Mouse (Mus musculus) hindbrain, embryonic 14.5 days (tissue): ENCODE results near the gene Phactr4. TPM values are rescaled to one million over a fixed set of nuclear protein-coding genes. Genes with fewer than 3 reads are reported as not detected.

Experiments
- ATAC-seq: fragments of 200-750 bp; cut with Nextera tagmentation; 2 replicates; pipeline ENCODE4 v1.8.0; 2017; ENCODE audit warnings: moderate number of reproducible peaks, mild to moderate bottlenecking, moderate TSS enrichment, moderate library complexity; ENCODE audit not compliant: low FRiP score
- DNase-seq: peaks from one replicate; pipeline ENCODE4 v3.0.0-alpha.2; 2015; ENCODE audit warnings: low spot score
- H3K27ac ChIP-seq: fragments of 300-500 bp; sonication (generic); 2 replicates; pipeline ENCODE4 v1.5.1; 2014; ENCODE audit warnings: mild to moderate bottlenecking, moderate library complexity
- H3K27me3 ChIP-seq: fragments of 300-500 bp; sonication (generic); 2 replicates; pipeline ENCODE4 v1.6.1; 2014; ENCODE audit warnings: mild to moderate bottlenecking, low read length, mixed read lengths; ENCODE audit not compliant: control insufficient read depth, insufficient read depth
- H3K36me3 ChIP-seq: fragments of 300-500 bp; sonication (generic); replicated peaks from 2 replicates; pipeline ENCODE4 v1.6.1; 2014; ENCODE audit not compliant: control insufficient read depth, insufficient read depth
- H3K4me1 ChIP-seq: fragments of 300-500 bp; sonication (generic); replicated peaks from 2 replicates; pipeline ENCODE4 v1.6.1; 2014; ENCODE audit warnings: antibody characterized with exemption, low read length, mixed read lengths; ENCODE audit not compliant: control insufficient read depth, insufficient read depth
- H3K4me2 ChIP-seq: fragments of 300-500 bp; sonication (generic); replicated peaks from 2 replicates; pipeline ENCODE4 v1.6.1; 2014; ENCODE audit warnings: mild to moderate bottlenecking, moderate library complexity
- H3K4me3 ChIP-seq: fragments of 300-500 bp; sonication (generic); replicated peaks from 2 replicates; pipeline ENCODE4 v1.5.1; 2014; ENCODE audit warnings: mild to moderate bottlenecking, low read length
- H3K9ac ChIP-seq: fragments of 300-500 bp; sonication (generic); 2 replicates; pipeline ENCODE4 v1.6.1; 2014
- H3K9me3 ChIP-seq: fragments of 300-500 bp; sonication (generic); 2 replicates; pipeline ENCODE4 v1.6.1; 2016; ENCODE audit warnings: low read length; ENCODE audit not compliant: control insufficient read depth
- WGBS: fragments of 180-500 bp; shearing (Covaris S2); extraction: QIAGEN DNeasy Blood & Tissue Kit; methylation state at CpG from one replicate; pipeline ENCODE4 v1.1.7; 2014; 5-methylcytosine and 5-hydroxymethylcytosine counted together
- polyA plus RNA-seq: library from polyadenylated mRNA; unstranded; fragments of >200 nt; fragmentation: Nextera tagmentation; extraction: Ambion mirVana; gene quantifications from 2 replicates; pipeline ENCODE4 v1.2.1, GENCODE M21; 2014

The Phactr4 gene
- 8.1 and 9.2 TPM in 2 replicates for polyA plus RNA-seq

DNA sequence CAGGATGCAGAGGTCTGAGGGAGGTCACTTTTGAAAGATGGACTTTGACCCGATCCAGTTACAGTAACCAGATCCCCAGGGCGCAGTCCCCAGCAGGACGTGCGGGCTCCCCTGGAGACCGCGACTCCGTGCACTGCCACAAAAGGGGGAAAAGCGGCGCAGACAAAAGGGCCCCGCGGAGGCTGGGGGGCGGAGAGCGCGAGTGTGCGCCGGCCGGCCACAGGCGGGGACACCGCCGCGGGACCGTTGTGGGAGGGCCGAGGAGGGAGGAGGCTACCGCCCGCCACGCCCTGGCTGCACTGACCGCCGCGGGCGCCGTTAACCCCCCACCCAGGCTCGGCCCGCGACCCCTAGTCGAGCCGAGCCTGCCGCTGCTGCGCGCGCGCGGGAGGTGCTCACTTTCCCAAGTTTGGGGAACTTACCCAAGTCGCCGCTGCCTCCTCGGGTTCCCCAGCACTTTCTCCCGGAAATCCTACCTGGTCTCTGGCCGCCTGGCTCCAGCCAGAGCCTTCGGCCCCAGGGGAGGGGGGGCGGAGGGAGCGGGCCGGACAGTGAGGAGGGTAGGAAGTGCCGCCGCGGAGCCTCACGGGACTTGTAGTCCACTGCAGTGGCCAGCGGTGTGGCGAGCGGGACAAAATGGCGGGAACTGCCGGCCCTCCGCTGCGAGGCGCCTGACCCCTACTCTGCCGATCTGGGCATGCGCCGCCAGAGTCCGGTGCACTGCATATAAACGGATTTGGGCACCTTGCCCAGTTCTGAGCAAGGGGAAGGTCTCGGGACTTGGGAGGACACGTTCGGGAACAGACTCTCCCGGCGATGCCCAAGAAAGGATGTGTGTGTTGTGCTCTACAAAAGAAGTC lies at the start of gene Phactr4:
TSS of gene Phactr4 (minus strand) at position 567 of the 860 bp plus-strand sequence.
- H3K4me2 ChIP-seq = peak within 1 kb of the TSS; percentile 83
- H3K27me3 ChIP-seq = no peaks in the 10 kb centered on the region
- DNase-seq = peak; percentile 86
- peak within 1 kb of the TSS; percentile 90 for H3K4me3 ChIP-seq
- ATAC-seq = peak; percentile 97
- peak within 1 kb of the TSS; percentile 87 for H3K27ac ChIP-seq
- peak within 1 kb of the TSS; percentile 68 for H3K9ac ChIP-seq
- H3K4me1 ChIP-seq = peaks cover 10% of the 10 kb centered on the region; the same call in 1 of the 2 replicates
- 0% methylated on average over 68 of the region's 73 CpGs for WGBS
- no peaks in the 10 kb centered on the region for H3K9me3 ChIP-seq
- no peaks in the 10 kb centered on the region for H3K36me3 ChIP-seq

DNA sequence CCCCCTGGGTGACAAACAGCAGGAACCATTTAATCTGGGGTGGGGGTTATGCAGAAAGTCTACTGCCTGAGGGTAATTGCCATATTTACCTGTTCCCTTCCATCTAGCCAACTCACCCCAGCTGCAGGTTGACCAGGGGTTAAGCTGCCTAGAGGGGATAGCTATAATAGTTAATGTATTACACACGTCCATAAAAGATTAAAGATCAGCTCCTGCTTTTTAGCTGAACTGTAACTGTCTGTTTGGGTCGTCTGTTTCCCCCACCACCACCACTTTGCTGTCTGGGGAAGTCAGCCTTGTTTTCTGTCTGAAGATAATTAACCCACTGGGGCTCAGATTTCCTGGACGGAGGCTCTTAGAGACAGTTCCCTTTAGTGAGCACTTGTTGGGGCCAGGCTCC lies 47.6 kb upstream of the Phactr4 start:
- no peak overlapping the region for H3K9ac ChIP-seq
- DNase-seq (no peak), ATAC-seq (no peak)
- no peak overlapping the region for H3K4me3 ChIP-seq
- no peaks in the 10 kb centered on the region for H3K9me3 ChIP-seq
- H3K36me3 ChIP-seq = no peaks in the 10 kb centered on the region
- WGBS = 35% methylated on average over 3 of the region's 3 CpGs
- no peak overlapping the region for H3K27ac ChIP-seq
- H3K4me2 ChIP-seq = no peak overlapping the region
- no peaks in the 10 kb centered on the region for H3K27me3 ChIP-seq
- H3K4me1 ChIP-seq = no peaks in the 10 kb centered on the region

DNA sequence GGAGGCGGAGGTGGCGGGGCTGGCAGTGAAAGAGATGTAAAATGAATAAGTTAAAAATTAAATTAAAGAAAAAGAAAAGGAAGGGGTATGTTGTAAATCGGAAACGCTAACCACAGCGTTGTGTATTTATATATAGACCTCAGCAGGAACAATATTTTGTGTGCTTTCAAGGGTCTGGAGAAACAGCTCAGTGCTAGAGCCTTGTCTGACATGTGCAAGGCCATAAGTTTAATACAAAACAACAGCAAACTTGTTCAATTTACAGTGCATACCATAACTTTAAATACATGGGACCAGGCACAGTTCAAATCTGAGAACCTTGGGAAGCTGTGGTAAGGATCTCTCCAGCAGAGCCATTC lies 41.9 kb upstream of the Phactr4 start:
- Histone ChIP-seq H3K9ac (peak overlapping the region; percentile 76), H3K4me3 (peak overlapping the region; percentile 72), H3K36me3 (peaks cover 19% of the 10 kb centered on the region), H3K27me3 (no peaks in the 10 kb centered on the region), H3K4me1 (peaks cover 12% of the 10 kb centered on the region), H3K27ac (no peak overlapping the region), H3K4me2 (peak overlapping the region; percentile 72), H3K9me3 (no peaks in the 10 kb centered on the region)
- no peak for ATAC-seq
- under 1% methylated on average over 5 of the region's 5 CpGs for WGBS
- DNase-seq = no peak

GRCm38 (mm10) chr4:132463430-132464254 lies 41.4 kb upstream of the Phactr4 start, which contains the start of gene Med18:
Gene Med18, minus strand, starts transcription at chr4:132463921.
- Histone ChIP-seq H3K4me2 (peak within 1 kb of the TSS; percentile 72), H3K9me3 (no peaks in the 10 kb centered on the region), H3K9ac (peak within 1 kb of the TSS; percentile 76), H3K4me1 (peaks cover 12% of the 10 kb centered on the region), H3K27ac (0 out of 2 replicates have a peak within 1 kb of the TSS, but pooled peaks have one; percentile 56), H3K27me3 (no peaks in the 10 kb centered on the region), H3K36me3 (peaks cover 25% of the 10 kb centered on the region), H3K4me3 (peak within 1 kb of the TSS; percentile 72)
- peak; percentile 96 for DNase-seq
- WGBS = under 1% methylated on average over 44 of the region's 44 CpGs
- ATAC-seq = peak; percentile 95

GRCm38 (mm10) chr4:132462836-132463235 lies 40.5 kb upstream of the Phactr4 start:
- ATAC-seq = no peak
- Histone ChIP-seq H3K36me3 (peaks cover 33% of the 10 kb centered on the region), H3K9ac (peak overlapping the region; percentile 76), H3K4me2 (peak overlapping the region; percentile 72), H3K9me3 (no peaks in the 10 kb centered on the region), H3K27ac (no peak overlapping the region), H3K27me3 (no peaks in the 10 kb centered on the region), H3K4me1 (peaks cover 12% of the 10 kb centered on the region), H3K4me3 (peak overlapping the region; percentile 72)
- WGBS = 13% methylated on average over 11 of the region's 11 CpGs
- DNase-seq = no peak

GRCm38 (mm10) chr4:132460225-132460624 lies 37.9 kb upstream of the Phactr4 start:
- Histone ChIP-seq H3K9ac (no peak overlapping the region), H3K36me3 (peaks cover 43% of the 10 kb centered on the region), H3K4me1 (peaks cover 12% of the 10 kb centered on the region), H3K9me3 (no peaks in the 10 kb centered on the region), H3K27me3 (no peaks in the 10 kb centered on the region), H3K27ac (no peak overlapping the region), H3K4me3 (no peak overlapping the region), H3K4me2 (no peak overlapping the region)
- DNase-seq = no peak
- no peak for ATAC-seq
- 91% methylated on average over 8 of the region's 8 CpGs for WGBS

GRCm38 (mm10) chr4:132455561-132455960 lies 33.3 kb upstream of the Phactr4 start:
- DNase-seq (no peak), ATAC-seq (no peak)
- H3K4me1 ChIP-seq = no peaks in the 10 kb centered on the region
- no peaks in the 10 kb centered on the region for H3K27me3 ChIP-seq
- no peak overlapping the region for H3K4me2 ChIP-seq
- H3K4me3 ChIP-seq = no peak overlapping the region
- H3K27ac ChIP-seq = no peak overlapping the region
- H3K36me3 ChIP-seq = peaks cover 38% of the 10 kb centered on the region
- 96% methylated on average over 6 of the region's 6 CpGs for WGBS
- H3K9me3 ChIP-seq = no peaks in the 10 kb centered on the region
- H3K9ac ChIP-seq = no peak overlapping the region

DNA sequence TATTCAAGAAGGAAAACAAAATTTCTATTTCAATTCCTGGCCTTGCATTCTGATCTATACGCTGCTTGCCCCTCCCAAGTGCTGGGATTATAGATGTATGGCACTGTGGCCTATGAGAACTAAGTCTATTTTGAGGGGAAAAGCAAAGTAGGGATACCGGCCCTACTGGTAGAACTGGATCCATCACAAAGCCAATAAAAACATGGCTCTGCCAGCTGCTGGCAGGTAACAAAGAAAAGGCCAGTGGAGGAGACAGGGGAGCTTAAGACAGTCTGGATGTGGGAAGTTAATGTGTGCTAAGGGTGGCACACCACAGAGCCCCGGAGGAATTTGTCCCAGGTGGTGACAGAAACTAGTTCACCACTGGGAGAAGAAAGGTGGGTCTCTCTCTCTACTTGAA lies 32.9 kb upstream of the Phactr4 start:
- WGBS = 82% methylated on average over 3 of the region's 3 CpGs
- DNase-seq (no peak), ATAC-seq (no peak)

DNA sequence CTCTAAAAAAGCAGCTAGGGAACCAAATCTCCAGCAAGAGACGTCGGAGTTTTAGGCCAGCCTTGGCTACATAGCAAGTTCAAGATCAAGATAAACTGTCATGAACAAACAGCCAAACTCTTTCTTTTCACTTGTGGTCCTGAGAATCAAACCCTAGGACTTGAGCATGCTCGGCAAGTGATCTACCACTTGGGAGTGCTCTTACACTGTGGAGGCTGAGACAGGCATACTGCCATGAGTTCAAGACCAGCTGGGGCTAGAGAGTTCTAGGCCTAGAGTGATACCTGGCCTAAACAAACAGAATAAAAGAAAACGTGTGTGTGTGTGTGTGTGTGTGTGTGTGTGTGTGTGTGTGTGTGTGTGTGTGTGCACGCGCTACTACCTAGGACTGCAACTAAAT lies 31.9 kb upstream of the Phactr4 start:
- no peak for DNase-seq
- no peak for ATAC-seq
- Histone ChIP-seq H3K27ac (no peak overlapping the region), H3K4me3 (no peak overlapping the region), H3K4me2 (no peak overlapping the region), H3K36me3 (peaks cover 24% of the 10 kb centered on the region), H3K9me3 (no peaks in the 10 kb centered on the region), H3K27me3 (no peaks in the 10 kb centered on the region), H3K9ac (no peak overlapping the region), H3K4me1 (no peaks in the 10 kb centered on the region)
- WGBS = 77% methylated on average over 6 of the region's 6 CpGs

More for the DNA sequence above, 32.9 kb upstream of the Phactr4 start:
- Histone ChIP-seq H3K4me3 (no peak overlapping the region), H3K27ac (no peak overlapping the region), H3K9ac (no peak overlapping the region), H3K9me3 (no peaks in the 10 kb centered on the region), H3K27me3 (no peaks in the 10 kb centered on the region), H3K36me3 (peaks cover 33% of the 10 kb centered on the region), H3K4me1 (no peaks in the 10 kb centered on the region), H3K4me2 (no peak overlapping the region)
